Mouse (Mus musculus): Measurements from ENCODE around the gene Bicc1. TPM values are rescaled to one million over a fixed set of nuclear protein-coding genes. Genes with fewer than 3 reads are reported as not detected.

Bicc1 gene
- polyA plus RNA-seq, 1 experiment from 2014 or later: 23.5 TPM

GRCm38 (mm10) chr10:70979657-70980056 lies 179.8 kb downstream of the Bicc1 start:
- Histone ChIP-seq H3K9ac (replicated peaks; ENCODE audit: low read depth, low read length) (no peak overlapping the region), H3K4me3 (ENCODE audit: low read depth, low read length) (no peak overlapping the region), H3K27me3 (ENCODE audit: control insufficient read depth, insufficient read depth, low read length) (no peaks in the 10 kb centered on the region), H3K4me1 (ENCODE audit: control insufficient read depth, insufficient read depth, low read length) (peaks cover 17% of the 10 kb centered on the region), H3K36me3 (ENCODE audit: control insufficient read depth, insufficient read depth, low read length) (no peaks in the 10 kb centered on the region), H3K27ac (ENCODE audit: low read length) (no peak overlapping the region), H3K4me2 (replicated peaks; ENCODE audit: low read depth, low read length) (no peak overlapping the region), H3K9me3 (ENCODE audit: control insufficient read depth, low read depth, low read length) (no peaks in the 10 kb centered on the region)
- no peak for ATAC-seq (ENCODE audit: insufficient number of reproducible peaks, insufficient read depth, low FRiP score, low read depth)
- 92% methylated on average over 8 of the region's 8 CpGs for WGBS

- H3K27me3 ChIP-seq (ENCODE audit: control insufficient read depth, insufficient read depth, low read length): no peaks in the 10 kb centered on the region
- H3K27ac ChIP-seq (ENCODE audit: low read length): peak overlapping the region; percentile 58; the same call in 1 of the 2 replicates
- H3K9ac ChIP-seq (replicated peaks; ENCODE audit: low read depth, low read length): no peak overlapping the region
- H3K36me3 ChIP-seq (ENCODE audit: control insufficient read depth, insufficient read depth, low read length): no peaks in the 10 kb centered on the region
- no peak for ATAC-seq (ENCODE audit: insufficient number of reproducible peaks, insufficient read depth, low FRiP score, low read depth)
- no peaks in the 10 kb centered on the region for H3K9me3 ChIP-seq (ENCODE audit: control insufficient read depth, low read depth, low read length)
- H3K4me2 ChIP-seq (replicated peaks; ENCODE audit: low read depth, low read length): no peak overlapping the region
- H3K4me3 ChIP-seq (ENCODE audit: low read depth, low read length): no peak overlapping the region
- WGBS: 33% methylated on average over 6 of the region's 6 CpGs
- peaks cover 17% of the 10 kb centered on the region for H3K4me1 ChIP-seq (ENCODE audit: control insufficient read depth, insufficient read depth, low read length)
Measured at GRCm38 (mm10) chr10:70977141-70977540, 182.4 kb downstream of the Bicc1 start.

GRCm38 (mm10) chr10:70976633-70977032 lies 182.9 kb downstream of the Bicc1 start:
- Histone ChIP-seq H3K9me3 (ENCODE audit: control insufficient read depth, low read depth, low read length) (no peaks in the 10 kb centered on the region), H3K27ac (ENCODE audit: low read length) (0 out of 2 replicates have a peak overlapping the region, but pooled peaks have one; percentile 7), H3K4me1 (ENCODE audit: control insufficient read depth, insufficient read depth, low read length) (peaks cover 17% of the 10 kb centered on the region), H3K36me3 (ENCODE audit: control insufficient read depth, insufficient read depth, low read length) (no peaks in the 10 kb centered on the region), H3K9ac (replicated peaks; ENCODE audit: low read depth, low read length) (no peak overlapping the region), H3K27me3 (ENCODE audit: control insufficient read depth, insufficient read depth, low read length) (no peaks in the 10 kb centered on the region), H3K4me2 (replicated peaks; ENCODE audit: low read depth, low read length) (no peak overlapping the region), H3K4me3 (ENCODE audit: low read depth, low read length) (no peak overlapping the region)
- ATAC-seq (ENCODE audit: insufficient number of reproducible peaks, insufficient read depth, low FRiP score, low read depth): no peak
- 36% methylated on average over 9 of the region's 9 CpGs for WGBS

GRCm38 (mm10) chr10:70971156-70971555 lies 188.3 kb downstream of the Bicc1 start:
- H3K27me3 ChIP-seq (ENCODE audit: control insufficient read depth, insufficient read depth, low read length): no peaks in the 10 kb centered on the region
- no peaks in the 10 kb centered on the region for H3K9me3 ChIP-seq (ENCODE audit: control insufficient read depth, low read depth, low read length)
- 88% methylated on average over 11 of the region's 11 CpGs for WGBS
- peaks cover 12% of the 10 kb centered on the region for H3K4me1 ChIP-seq (ENCODE audit: control insufficient read depth, insufficient read depth, low read length)
- H3K4me3 ChIP-seq (ENCODE audit: low read depth, low read length): no peak overlapping the region
- no peak overlapping the region for H3K9ac ChIP-seq (replicated peaks; ENCODE audit: low read depth, low read length)
- no peak overlapping the region for H3K27ac ChIP-seq (ENCODE audit: low read length)
- no peaks in the 10 kb centered on the region for H3K36me3 ChIP-seq (ENCODE audit: control insufficient read depth, insufficient read depth, low read length)
- no peak for ATAC-seq (ENCODE audit: insufficient number of reproducible peaks, insufficient read depth, low FRiP score, low read depth)
- H3K4me2 ChIP-seq (replicated peaks; ENCODE audit: low read depth, low read length): no peak overlapping the region

- Histone ChIP-seq H3K4me2 (replicated peaks; ENCODE audit: low read depth, low read length) (no peak overlapping the region), H3K9me3 (ENCODE audit: control insufficient read depth, low read depth, low read length) (no peaks in the 10 kb centered on the region), H3K27me3 (ENCODE audit: control insufficient read depth, insufficient read depth, low read length) (no peaks in the 10 kb centered on the region), H3K36me3 (ENCODE audit: control insufficient read depth, insufficient read depth, low read length) (no peaks in the 10 kb centered on the region), H3K4me3 (ENCODE audit: low read depth, low read length) (no peak overlapping the region), H3K9ac (replicated peaks; ENCODE audit: low read depth, low read length) (no peak overlapping the region), H3K27ac (ENCODE audit: low read length) (no peak overlapping the region), H3K4me1 (ENCODE audit: control insufficient read depth, insufficient read depth, low read length) (peaks cover 12% of the 10 kb centered on the region)
- WGBS: 76% methylated on average over 13 of the region's 13 CpGs
- ATAC-seq (ENCODE audit: insufficient number of reproducible peaks, insufficient read depth, low FRiP score, low read depth): no peak
Measured at GRCm38 (mm10) chr10:70968848-70969683, 190.4 kb downstream of the Bicc1 start.

GRCm38 (mm10) chr10:70966642-70967345 lies 192.7 kb downstream of the Bicc1 start:
- H3K36me3 ChIP-seq (ENCODE audit: control insufficient read depth, insufficient read depth, low read length): no peaks in the 10 kb centered on the region
- no peak overlapping the region for H3K9ac ChIP-seq (replicated peaks; ENCODE audit: low read depth, low read length)
- no peaks in the 10 kb centered on the region for H3K27me3 ChIP-seq (ENCODE audit: control insufficient read depth, insufficient read depth, low read length)
- H3K9me3 ChIP-seq (ENCODE audit: control insufficient read depth, low read depth, low read length): no peaks in the 10 kb centered on the region
- WGBS: 42% methylated on average over 16 of the region's 16 CpGs
- no peak overlapping the region for H3K4me3 ChIP-seq (ENCODE audit: low read depth, low read length)
- no peak overlapping the region; the same call in 1 of the 2 replicates for H3K4me2 ChIP-seq (replicated peaks; ENCODE audit: low read depth, low read length)
- ATAC-seq (ENCODE audit: insufficient number of reproducible peaks, insufficient read depth, low FRiP score, low read depth): peak; percentile 70; the same call in 1 of the 2 replicates
- H3K4me1 ChIP-seq (ENCODE audit: control insufficient read depth, insufficient read depth, low read length): peaks cover 12% of the 10 kb centered on the region
- no peak overlapping the region; the same call in 1 of the 2 replicates for H3K27ac ChIP-seq (ENCODE audit: low read length)

- H3K4me1 ChIP-seq (ENCODE audit: control insufficient read depth, insufficient read depth, low read length): peaks cover 12% of the 10 kb centered on the region
- H3K9ac ChIP-seq (replicated peaks; ENCODE audit: low read depth, low read length): no peak overlapping the region
- no peaks in the 10 kb centered on the region for H3K27me3 ChIP-seq (ENCODE audit: control insufficient read depth, insufficient read depth, low read length)
- no peak for ATAC-seq (ENCODE audit: insufficient number of reproducible peaks, insufficient read depth, low FRiP score, low read depth)
- no peaks in the 10 kb centered on the region for H3K36me3 ChIP-seq (ENCODE audit: control insufficient read depth, insufficient read depth, low read length)
- H3K4me3 ChIP-seq (ENCODE audit: low read depth, low read length): no peak overlapping the region
- H3K9me3 ChIP-seq (ENCODE audit: control insufficient read depth, low read depth, low read length): no peaks in the 10 kb centered on the region
- H3K4me2 ChIP-seq (replicated peaks; ENCODE audit: low read depth, low read length): no peak overlapping the region
- 39% methylated on average over 8 of the region's 8 CpGs for WGBS
- no peak overlapping the region for H3K27ac ChIP-seq (ENCODE audit: low read length)
Measured at GRCm38 (mm10) chr10:70964706-70965105, 194.8 kb downstream of the Bicc1 start.

- H3K9me3 ChIP-seq (ENCODE audit: control insufficient read depth, low read depth, low read length): no peaks in the 10 kb centered on the region
- H3K4me1 ChIP-seq (ENCODE audit: control insufficient read depth, insufficient read depth, low read length): peaks cover 12% of the 10 kb centered on the region
- no peak overlapping the region for H3K9ac ChIP-seq (replicated peaks; ENCODE audit: low read depth, low read length)
- H3K4me3 ChIP-seq (ENCODE audit: low read depth, low read length): no peak overlapping the region
- no peaks in the 10 kb centered on the region for H3K36me3 ChIP-seq (ENCODE audit: control insufficient read depth, insufficient read depth, low read length)
- no peaks in the 10 kb centered on the region for H3K27me3 ChIP-seq (ENCODE audit: control insufficient read depth, insufficient read depth, low read length)
- H3K4me2 ChIP-seq (replicated peaks; ENCODE audit: low read depth, low read length): no peak overlapping the region
- WGBS: 51% methylated on average over 8 of the region's 8 CpGs
- ATAC-seq (ENCODE audit: insufficient number of reproducible peaks, insufficient read depth, low FRiP score, low read depth): no peak
- no peak overlapping the region for H3K27ac ChIP-seq (ENCODE audit: low read length)
Measured at GRCm38 (mm10) chr10:70963599-70964193, 195.8 kb downstream of the Bicc1 start.

All from stomach, embryonic 14.5 days (tissue).